12 mouse cellular contexts compared by ENCODE assay signal in genomic region chr6:89421503-89421902, GRCm38 (mm10). TPM values are rescaled to one million over a fixed set of nuclear protein-coding genes. Genes with fewer than 3 reads are reported as not detected.
A peak's percentile ranks its signal among the peaks of the same experiment; 100 is the strongest.
DNase-seq lines count a peak whose midpoint lies in the region; ATAC-seq and TF ChIP-seq lines count a peak whose summit lies in the region.
"Had no signal": no experiment of that assay in that cellular context is flagged by ENCODE, and none has a peak within 500 bp of the region (broad histone marks: within the 10 kb centered on the region; RNA-seq: fewer than 3 reads in every experiment).

No protein-coding gene starts in this region.

- peak; percentile 24 to 58 for DNase-seq in heart, adult 18-20 months
- DNase-seq in heart, postnatal 25 days (ENCODE audit: low spot score), result no peak
- DNase-seq in CD4-positive helper T cell, adult 2 months (ENCODE audit: low read depth, low spot score), result peak; percentile 68
- peak; percentile 26 for DNase-seq in liver, postnatal 0 days
- DNase-seq in spleen, postnatal 36 days (ENCODE audit: low spot score in 2 of 2), result peak; percentile 51 to 52
- DNase-seq in frontal cortex, postnatal 36 days (ENCODE audit: low spot score in 2 of 2), result no peak
- DNase-seq in heart, postnatal 14 days, result no peak
- no peak for DNase-seq in cerebellum, adult 18-20 months
- DNase-seq: cerebellum, adult 9-10 months; kidney, adult 11 months had no signal

- no peak overlapping the region for H3K4me3 ChIP-seq in liver, postnatal 0 days (ENCODE audit: low read depth, low read length)
- H3K4me3 ChIP-seq: left cerebral cortex, adult 2 months; neural tube, embryonic 12.5 days had no signal

- intact Hi-C loops in heart, postnatal 25 days (cut with DNase I), result no loop called here
- intact Hi-C loops in heart, postnatal 14 days (cut with DNase I), result no loop called here

- no peak for TF ChIP-seq EP300 in liver, postnatal 0 days (IDR thresholded peaks at IDR 0.05; ENCODE audit: low read depth)

- H3K4me1 ChIP-seq in liver, postnatal 0 days (ENCODE audit: insufficient read depth), result no peaks in the 10 kb centered on the region
- H3K4me1 ChIP-seq: neural tube, embryonic 12.5 days had no signal

- no peaks in the 10 kb centered on the region for H3K27me3 ChIP-seq in liver, postnatal 0 days (ENCODE audit: insufficient read depth, low read length)
- H3K27me3 ChIP-seq: neural tube, embryonic 12.5 days had no signal

- H3K9me3 ChIP-seq in liver, postnatal 0 days (ENCODE audit: low read length), result no peaks in the 10 kb centered on the region
- H3K9me3 ChIP-seq: neural tube, embryonic 12.5 days had no signal

- no peak overlapping the region for H3K27ac ChIP-seq in liver, postnatal 0 days (ENCODE audit: low read depth)
- H3K27ac ChIP-seq: left cerebral cortex, adult 2 months; neural tube, embryonic 12.5 days had no signal

- no peak overlapping the region for H3K4me2 ChIP-seq in liver, postnatal 0 days (ENCODE audit: low read depth, low read length)
- H3K4me2 ChIP-seq: neural tube, embryonic 12.5 days had no signal

- 46% methylated on average over 6 of the region's 6 CpGs for WGBS in liver, postnatal 0 days (ENCODE audit: insufficient replicate concordance)

- no peak overlapping the region for H3K9ac ChIP-seq in liver, postnatal 0 days (replicated peaks)
- H3K9ac ChIP-seq: neural tube, embryonic 12.5 days had no signal

- TF ChIP-seq CTCF in liver, postnatal 0 days (IDR thresholded peaks at IDR 0.05; ENCODE audit: low read depth), result no peak

- H3K36me3 ChIP-seq in liver, postnatal 0 days (replicated peaks; ENCODE audit: insufficient read depth, low read length), result no peaks in the 10 kb centered on the region
- H3K36me3 ChIP-seq: neural tube, embryonic 12.5 days had no signal

- ATAC-seq in liver, postnatal 0 days, result peak; percentile 66

RNA-seq across cellular contexts. Expression of gene Plxna1, which starts 59.1 kb away (rescaled TPM):
- total RNA-seq in heart, adult 18-20 months (2021), result 10 to 100 TPM; 21.3 to 22.7 TPM
- total RNA-seq in heart, postnatal 25 days (2021), result 10 to 100 TPM; 21.2 to 28.7 TPM
- polyA plus RNA-seq in liver, postnatal 0 days (2015; fragmentation: Nextera tagmentation; extraction: Ambion mirVana), result 1.7 TPM in 2 replicates
- total RNA-seq in heart, postnatal 14 days (2021), result 10 to 100 TPM; 26.2 to 32.6 TPM

Comparison
In these comparisons a context has a peak if more than half of its experiments do, and no peak if none do; other contexts are left out.
1. DNase-seq: peak in heart, adult 18-20 months (2 of 2), CD4-positive helper T cell, adult 2 months (single experiment), liver, postnatal 0 days (single experiment) and spleen, postnatal 36 days (2 of 2); none in heart, postnatal 25 days (single experiment), frontal cortex, postnatal 36 days (0 of 2), heart, postnatal 14 days (0 of 2) and cerebellum, adult 18-20 months (0 of 2).